Mouse (Mus musculus): ENCODE results near the gene Gm20425. TPM values are rescaled to one million over a fixed set of nuclear protein-coding genes. Genes with fewer than 3 reads are reported as not detected.

Gm20425 gene
- polyA plus RNA-seq, 1 experiment: not detected

DNA sequence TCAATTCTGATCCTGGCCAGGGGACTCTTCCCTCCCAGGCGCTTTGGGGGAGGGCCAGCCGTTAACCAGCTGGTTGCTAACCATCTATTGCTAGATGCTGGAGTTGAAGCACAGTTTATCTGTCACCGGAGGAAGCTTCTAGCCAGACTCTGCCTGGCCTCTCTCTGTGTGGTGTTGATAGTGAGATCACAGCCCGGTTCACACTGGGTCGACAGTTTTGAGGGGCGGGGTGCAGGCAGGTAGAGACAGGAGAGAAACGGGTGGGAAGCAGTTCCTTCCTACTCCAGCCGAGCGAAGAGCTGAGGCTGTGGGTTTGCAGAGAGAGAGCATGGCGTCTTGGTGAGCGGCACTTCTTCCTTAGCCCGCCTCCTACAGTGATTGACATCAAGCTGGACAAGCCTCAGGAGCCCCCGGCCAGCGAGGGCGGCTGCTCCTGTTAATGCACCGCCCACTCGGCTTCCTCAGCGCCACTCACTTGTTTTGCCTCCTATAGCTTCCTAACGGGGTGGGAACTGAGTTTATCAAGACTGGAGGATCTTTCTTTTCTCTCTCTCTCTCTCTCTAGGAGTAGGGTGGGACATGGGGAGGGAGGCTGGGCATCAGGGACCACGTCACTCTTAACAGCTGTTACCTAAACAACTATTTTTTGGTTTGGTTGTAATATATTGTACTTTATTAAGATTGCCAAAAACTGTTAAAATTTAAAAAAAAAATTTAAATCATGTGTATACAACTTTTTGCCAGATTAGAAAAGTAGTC lies 49.1 kb downstream of the Gm20425 start:
- Histone ChIP-seq H3K79me3 (ENCODE audit: low read depth) (no peaks in the 10 kb centered on the region), H3K27me3 (ENCODE audit: control insufficient read depth, insufficient read depth, insufficient read length) (no peaks in the 10 kb centered on the region), H3ac (ENCODE audit: control insufficient read depth, insufficient read length, low read depth) (no peak overlapping the region), H3K36me3 (ENCODE audit: control insufficient read depth, insufficient read depth) (no peaks in the 10 kb centered on the region), H3K79me2 (ENCODE audit: control insufficient read depth, insufficient read depth) (no peaks in the 10 kb centered on the region), H3K4me3 (ENCODE audit: insufficient read depth, poor library complexity, severe bottlenecking) (no peak overlapping the region)
- TF ChIP-seq MYOG (IDR thresholded peaks at IDR 0.05; ENCODE audit: control insufficient read depth, extremely low read depth, insufficient read length) (no peak), USF1 (IDR thresholded peaks at IDR 0.05; ENCODE audit: low read depth) (no peak), CTCF (IDR thresholded peaks at IDR 0.05; ENCODE audit: control insufficient read depth, insufficient read depth, insufficient read length) (no peak), MAX (IDR thresholded peaks at IDR 0.05) (no peak), MYOD1 (IDR thresholded peaks at IDR 0.05; ENCODE audit: control insufficient read depth, insufficient read length, low read depth) (no peak), CEBPB (IDR thresholded peaks at IDR 0.05; ENCODE audit: low read depth) (no peak), FOSL1 (IDR thresholded peaks at IDR 0.05; ENCODE audit: insufficient read depth, low read length, poor library complexity, severe bottlenecking) (no peak)

GRCm38 (mm10) chr9:103180303-103180702 lies 49.8 kb downstream of the Gm20425 start:
- Histone ChIP-seq H3K4me3 (ENCODE audit: insufficient read depth, poor library complexity, severe bottlenecking) (no peak overlapping the region), H3K79me3 (ENCODE audit: low read depth) (no peaks in the 10 kb centered on the region), H3K27me3 (ENCODE audit: control insufficient read depth, insufficient read depth, insufficient read length) (no peaks in the 10 kb centered on the region), H3K79me2 (ENCODE audit: control insufficient read depth, insufficient read depth) (no peaks in the 10 kb centered on the region), H3ac (ENCODE audit: control insufficient read depth, insufficient read length, low read depth) (no peak overlapping the region), H3K36me3 (ENCODE audit: control insufficient read depth, insufficient read depth) (no peaks in the 10 kb centered on the region)
- TF ChIP-seq MYOG (IDR thresholded peaks at IDR 0.05; ENCODE audit: control insufficient read depth, extremely low read depth, insufficient read length) (no peak), MAX (IDR thresholded peaks at IDR 0.05) (no peak), CEBPB (IDR thresholded peaks at IDR 0.05; ENCODE audit: low read depth) (no peak), MYOD1 (IDR thresholded peaks at IDR 0.05; ENCODE audit: control insufficient read depth, insufficient read length, low read depth) (no peak), FOSL1 (IDR thresholded peaks at IDR 0.05; ENCODE audit: insufficient read depth, low read length, poor library complexity, severe bottlenecking) (no peak), CTCF (IDR thresholded peaks at IDR 0.05; ENCODE audit: control insufficient read depth, insufficient read depth, insufficient read length) (no peak), USF1 (IDR thresholded peaks at IDR 0.05; ENCODE audit: low read depth) (no peak)

DNA sequence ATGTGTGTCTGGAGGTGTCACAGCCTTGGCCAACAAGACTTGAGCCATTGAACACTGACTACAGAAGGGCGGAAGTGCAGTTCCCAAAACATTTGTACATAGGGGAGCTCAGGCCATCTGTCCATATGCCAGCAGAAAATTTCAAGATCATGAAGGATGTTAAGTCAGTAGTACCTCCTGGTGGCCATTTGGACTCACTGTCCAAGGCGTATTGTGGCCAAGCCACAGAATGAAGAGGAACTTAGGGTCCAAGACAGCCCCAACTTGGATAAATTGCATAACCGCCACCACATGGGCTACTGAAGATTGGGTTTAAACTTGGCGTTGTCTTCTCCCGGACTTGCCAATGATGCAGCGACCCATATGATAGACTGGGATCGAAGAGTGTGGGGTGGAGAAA lies 54.4 kb downstream of the Gm20425 start:
- H3ac ChIP-seq (ENCODE audit: control insufficient read depth, insufficient read length, low read depth): no peak overlapping the region
- H3K36me3 ChIP-seq (ENCODE audit: control insufficient read depth, insufficient read depth): no peaks in the 10 kb centered on the region
- no peak for TF ChIP-seq FOSL1 (IDR thresholded peaks at IDR 0.05; ENCODE audit: insufficient read depth, low read length, poor library complexity, severe bottlenecking)
- TF ChIP-seq CEBPB (IDR thresholded peaks at IDR 0.05; ENCODE audit: low read depth): no peak
- no peaks in the 10 kb centered on the region for H3K79me2 ChIP-seq (ENCODE audit: control insufficient read depth, insufficient read depth)
- H3K79me3 ChIP-seq (ENCODE audit: low read depth): no peaks in the 10 kb centered on the region
- no peak overlapping the region for H3K4me3 ChIP-seq (ENCODE audit: insufficient read depth, poor library complexity, severe bottlenecking)
- H3K27me3 ChIP-seq (ENCODE audit: control insufficient read depth, insufficient read depth, insufficient read length): no peaks in the 10 kb centered on the region

DNA sequence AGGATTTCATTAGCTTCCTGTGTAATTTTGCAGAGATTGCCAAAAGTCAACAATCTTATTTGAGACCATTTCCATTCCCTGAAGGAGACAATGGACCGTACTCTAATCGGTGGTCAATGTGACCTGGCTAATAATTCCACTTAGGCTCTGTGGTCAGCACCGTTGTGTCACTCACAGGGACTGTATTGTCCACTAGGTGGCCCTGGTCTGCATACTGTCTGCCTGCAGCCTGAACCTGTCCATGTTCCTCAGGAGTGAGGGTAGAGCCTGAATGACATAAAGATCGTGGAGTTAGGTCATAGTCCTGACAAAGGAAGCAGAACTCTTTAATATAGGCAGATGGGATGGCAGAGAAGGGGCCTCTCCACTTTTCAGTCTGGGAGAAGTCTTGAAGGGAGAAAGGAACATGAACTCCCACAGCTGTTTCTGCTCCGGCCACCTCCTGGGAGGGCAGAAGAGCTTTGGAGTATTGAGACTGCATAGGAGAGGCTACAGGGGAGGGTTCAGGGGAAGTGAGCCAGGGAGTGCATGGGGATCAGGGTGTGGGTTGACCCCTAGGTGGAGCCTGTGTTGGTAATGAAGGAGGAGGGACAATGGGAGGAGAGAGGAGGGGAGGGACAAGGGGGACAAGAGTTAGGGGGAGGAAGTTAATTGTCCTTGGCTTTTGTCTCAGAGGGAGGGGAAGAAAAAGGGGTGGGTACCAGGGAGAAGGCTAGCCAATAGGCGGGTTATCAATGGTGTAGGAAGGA lies 55.2 kb downstream of the Gm20425 start:
- H3K79me2 ChIP-seq (ENCODE audit: control insufficient read depth, insufficient read depth): no peaks in the 10 kb centered on the region
- no peaks in the 10 kb centered on the region for H3K79me3 ChIP-seq (ENCODE audit: low read depth)
- H3ac ChIP-seq (ENCODE audit: control insufficient read depth, insufficient read length, low read depth): no peak overlapping the region
- no peaks in the 10 kb centered on the region for H3K36me3 ChIP-seq (ENCODE audit: control insufficient read depth, insufficient read depth)
- TF ChIP-seq CTCF (IDR thresholded peaks at IDR 0.05; ENCODE audit: control insufficient read depth, insufficient read depth, insufficient read length) (peak; percentile 24), FOSL1 (IDR thresholded peaks at IDR 0.05; ENCODE audit: insufficient read depth, low read length, poor library complexity, severe bottlenecking) (no peak)
- no peaks in the 10 kb centered on the region for H3K27me3 ChIP-seq (ENCODE audit: control insufficient read depth, insufficient read depth, insufficient read length)
- H3K4me3 ChIP-seq (ENCODE audit: insufficient read depth, poor library complexity, severe bottlenecking): no peak overlapping the region

- Histone ChIP-seq H3K36me3 (ENCODE audit: control insufficient read depth, insufficient read depth) (no peaks in the 10 kb centered on the region), H3K27me3 (ENCODE audit: control insufficient read depth, insufficient read depth, insufficient read length) (peaks cover 3% of the 10 kb centered on the region), H3ac (ENCODE audit: control insufficient read depth, insufficient read length, low read depth) (no peak overlapping the region), H3K4me3 (ENCODE audit: insufficient read depth, poor library complexity, severe bottlenecking) (no peak overlapping the region), H3K79me3 (ENCODE audit: low read depth) (no peaks in the 10 kb centered on the region), H3K79me2 (ENCODE audit: control insufficient read depth, insufficient read depth) (no peaks in the 10 kb centered on the region)
- TF ChIP-seq MYOG (IDR thresholded peaks at IDR 0.05; ENCODE audit: control insufficient read depth, extremely low read depth, insufficient read length): no peak
- no peak for TF ChIP-seq FOSL1 (IDR thresholded peaks at IDR 0.05; ENCODE audit: insufficient read depth, low read length, poor library complexity, severe bottlenecking)
- no peak for TF ChIP-seq CEBPB (IDR thresholded peaks at IDR 0.05; ENCODE audit: low read depth)
- no peak for TF ChIP-seq CTCF (IDR thresholded peaks at IDR 0.05; ENCODE audit: control insufficient read depth, insufficient read depth, insufficient read length)
- no peak for TF ChIP-seq USF1 (IDR thresholded peaks at IDR 0.05; ENCODE audit: low read depth)
- TF ChIP-seq MYOD1 (IDR thresholded peaks at IDR 0.05; ENCODE audit: control insufficient read depth, insufficient read length, low read depth): no peak
- TF ChIP-seq MAX (IDR thresholded peaks at IDR 0.05): no peak
Observed at GRCm38 (mm10) chr9:103168771-103169170, 61.3 kb downstream of the Gm20425 start.

DNA sequence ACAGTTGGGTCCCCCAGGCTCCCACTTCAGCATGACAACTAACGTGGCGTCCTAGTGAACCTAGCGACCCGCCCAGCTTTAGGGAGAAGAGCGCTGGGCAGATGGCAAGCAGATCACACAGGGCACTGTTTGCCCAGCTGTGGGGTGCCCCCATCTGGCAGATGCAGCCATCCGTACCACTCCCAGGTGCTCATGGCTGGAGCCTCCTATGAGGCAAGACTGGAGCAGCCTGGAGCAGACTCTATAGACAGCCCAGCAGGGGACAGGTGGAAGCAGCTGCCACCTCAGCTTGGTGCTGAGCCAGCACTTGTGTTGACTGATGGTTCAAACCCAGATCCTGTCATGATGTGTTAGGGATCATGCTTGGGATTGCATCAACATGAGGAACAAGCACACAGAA lies 62.1 kb downstream of the Gm20425 start:
- Histone ChIP-seq H3ac (ENCODE audit: control insufficient read depth, insufficient read length, low read depth) (no peak overlapping the region), H3K79me3 (ENCODE audit: low read depth) (no peaks in the 10 kb centered on the region), H3K4me3 (ENCODE audit: insufficient read depth, poor library complexity, severe bottlenecking) (no peak overlapping the region), H3K79me2 (ENCODE audit: control insufficient read depth, insufficient read depth) (no peaks in the 10 kb centered on the region), H3K27me3 (ENCODE audit: control insufficient read depth, insufficient read depth, insufficient read length) (peaks cover 3% of the 10 kb centered on the region), H3K36me3 (ENCODE audit: control insufficient read depth, insufficient read depth) (no peaks in the 10 kb centered on the region)
- TF ChIP-seq CTCF (IDR thresholded peaks at IDR 0.05; ENCODE audit: control insufficient read depth, insufficient read depth, insufficient read length): no peak
- TF ChIP-seq MYOG (IDR thresholded peaks at IDR 0.05; ENCODE audit: control insufficient read depth, extremely low read depth, insufficient read length): no peak
- no peak for TF ChIP-seq FOSL1 (IDR thresholded peaks at IDR 0.05; ENCODE audit: insufficient read depth, low read length, poor library complexity, severe bottlenecking)
- TF ChIP-seq CEBPB (IDR thresholded peaks at IDR 0.05; ENCODE audit: low read depth): no peak
- no peak for TF ChIP-seq MAX (IDR thresholded peaks at IDR 0.05)
- no peak for TF ChIP-seq MYOD1 (IDR thresholded peaks at IDR 0.05; ENCODE audit: control insufficient read depth, insufficient read length, low read depth)
- no peak for TF ChIP-seq USF1 (IDR thresholded peaks at IDR 0.05; ENCODE audit: low read depth)
